Mouse (Mus musculus): ENCODE data around the gene Hipk4.
A peak's percentile ranks its signal among the peaks of the same experiment; 100 is the strongest.
"Not testable (repeated sequence)": the region's sequence is repeated elsewhere in the genome, so short reads cannot be mapped to it uniquely, and the experiment has no call there.

The Hipk4 gene

GRCm38 (mm10) chr7:27494659-27495367 lies 28.3 kb upstream of the Hipk4 start:
- not testable (repeated sequence) for DNase-seq

- no peak for DNase-seq
These were observed 24.0 kb upstream of the Hipk4 start, which contains the start of gene Prx for GRCm38 (mm10) chr7:27499036-27499435. TSS of gene Prx (plus strand) at chr7:27499324.

- no peak for DNase-seq
These were observed 21.4 kb upstream of the Hipk4 start for GRCm38 (mm10) chr7:27501620-27502019.

- no peak for DNase-seq
These were observed 16.2 kb upstream of the Hipk4 start for GRCm38 (mm10) chr7:27506765-27507370.

GRCm38 (mm10) chr7:27507711-27508647 lies 15.1 kb upstream of the Hipk4 start:
- DNase-seq = peak; percentile 98

- peak; percentile 73 for DNase-seq
These were observed 14.4 kb upstream of the Hipk4 start for GRCm38 (mm10) chr7:27508648-27509005.

GRCm38 (mm10) chr7:27510809-27511208 lies 12.3 kb upstream of the Hipk4 start:
- DNase-seq = no peak

GRCm38 (mm10) chr7:27514961-27515360 lies 8.1 kb upstream of the Hipk4 start:
- DNase-seq = no peak

- no peak for DNase-seq
These were observed 4.8 kb upstream of the Hipk4 start for GRCm38 (mm10) chr7:27518314-27518713.

GRCm38 (mm10) chr7:27520104-27520503 lies 3.0 kb upstream of the Hipk4 start:
- no peak for DNase-seq

GRCm38 (mm10) chr7:27520599-27520998 lies 2.5 kb upstream of the Hipk4 start:
- no peak for DNase-seq

GRCm38 (mm10) chr7:27523805-27524204 lies 738 bp downstream of the Hipk4 start:
- no peak for DNase-seq

GRCm38 (mm10) chr7:27526039-27526827 lies 3.2 kb downstream of the Hipk4 start:
- peak; percentile 70 for DNase-seq

GRCm38 (mm10) chr7:27529070-27529469 lies 6.0 kb downstream of the Hipk4 start:
- DNase-seq = no peak

- no peak for DNase-seq
These were observed 7.9 kb downstream of the Hipk4 start for GRCm38 (mm10) chr7:27530937-27531336.

GRCm38 (mm10) chr7:27531707-27532106 lies 8.6 kb downstream of the Hipk4 start:
- no peak for DNase-seq

- DNase-seq = no peak
These were observed 9.5 kb downstream of the Hipk4 start for GRCm38 (mm10) chr7:27532480-27533050.

GRCm38 (mm10) chr7:27535386-27535785 lies 12.3 kb downstream of the Hipk4 start:
- DNase-seq = no peak

GRCm38 (mm10) chr7:27536618-27537017 lies 13.6 kb downstream of the Hipk4 start:
- no peak for DNase-seq

- no peak for DNase-seq
These were observed 14.9 kb downstream of the Hipk4 start for GRCm38 (mm10) chr7:27537998-27538397.

GRCm38 (mm10) chr7:27538797-27539196 lies 15.7 kb downstream of the Hipk4 start:
- no peak for DNase-seq

- DNase-seq = no peak
These were observed 17.5 kb downstream of the Hipk4 start for GRCm38 (mm10) chr7:27540521-27540920.
